Comparison of ENCODE assay signal across 12 mouse cellular contexts in genomic region chr7:122034348-122034747, GRCm38 (mm10). TPM values are rescaled to one million over a fixed set of nuclear protein-coding genes. Genes with fewer than 3 reads are reported as not detected.
DNase-seq lines count a peak whose midpoint lies in the region; ATAC-seq and TF ChIP-seq lines count a peak whose summit lies in the region.
"Had no signal": no experiment of that assay in that cellular context is flagged by ENCODE, and none has a peak within 500 bp of the region (broad histone marks: within the 10 kb centered on the region; RNA-seq: fewer than 3 reads in every experiment).

No protein-coding gene starts in this region.

- peak; percentile 58 for TF ChIP-seq RAD21 in CH12.LX (IDR thresholded peaks at IDR 0.05; ENCODE audit: low read depth, low read length)

- in situ Hi-C loops in CH12.LX (cut with MboI; ENCODE audit: low pct_ligation_motif_present, low pct_unique_long_range_greater_than_20kb, low sequenced_read_pairs): no loop called here

- no peak for TF ChIP-seq EP300 in CH12.LX (IDR thresholded peaks at IDR 0.05; ENCODE audit: low read length)
- no peak for TF ChIP-seq EP300 in lung, postnatal 0 days (IDR thresholded peaks at IDR 0.05)

- no peaks in the 10 kb centered on the region for H3K9me3 ChIP-seq in kidney, embryonic 16.5 days (ENCODE audit: low read length)
- H3K9me3 ChIP-seq in CH12.LX (replicated peaks; ENCODE audit: low read length): peaks cover 2% of the 10 kb centered on the region
- no peaks in the 10 kb centered on the region for H3K9me3 ChIP-seq in lung, postnatal 0 days (ENCODE audit: low read length)
- H3K9me3 ChIP-seq: hindbrain, embryonic 13.5 days; limb, embryonic 15.5 days had no signal

- H3K79me2 ChIP-seq in CH12.LX (replicated peaks; ENCODE audit: control insufficient read depth, extremely low read depth, insufficient read depth, poor library complexity, severe bottlenecking): no peaks in the 10 kb centered on the region

- no peaks in the 10 kb centered on the region for H3K27me3 ChIP-seq in kidney, embryonic 16.5 days (ENCODE audit: insufficient read depth, low read length)
- no peaks in the 10 kb centered on the region for H3K27me3 ChIP-seq in CH12.LX (replicated peaks)
- no peaks in the 10 kb centered on the region for H3K27me3 ChIP-seq in lung, postnatal 0 days (replicated peaks; ENCODE audit: insufficient read depth, low read length)
- H3K27me3 ChIP-seq: hindbrain, embryonic 13.5 days; limb, embryonic 15.5 days had no signal

- DNase-seq in gastrocnemius, adult 2 months: no peak
- DNase-seq in gastrocnemius, postnatal 25 days: no peak
- DNase-seq in kidney, postnatal 14 days: peak; percentile 20
- DNase-seq in CH12.LX (ENCODE audit: extremely low read depth): peak; percentile 31
- peak; percentile 50 for DNase-seq in lung, postnatal 0 days (ENCODE audit: low spot score)
- no peak for DNase-seq in urinary bladder, postnatal 36 days (ENCODE audit: low spot score in 2 of 2)
- DNase-seq in right cerebral cortex, postnatal 36 days (ENCODE audit: low spot score in 2 of 2): no peak
- DNase-seq: cerebellum, postnatal 36 days; midbrain, embryonic 14.5 days had no signal

- TF ChIP-seq CTCF in gastrocnemius, adult 2 months (IDR thresholded peaks at IDR 0.05): peak; percentile 55
- TF ChIP-seq CTCF in CH12.LX (conservative IDR thresholded peaks at IDR 0.05 in 1 of 2, IDR thresholded peaks at IDR 0.05 in 1 of 2; ENCODE audit: low read depth in 2 of 2, low read length in 2 of 2): peak in 1 of 2 experiments; percentile 57; a peak in 2 of 4 replicates
- peak; percentile 70 for TF ChIP-seq CTCF in lung, postnatal 0 days (IDR thresholded peaks at IDR 0.05)

- 42% methylated on average over 2 of the region's 2 CpGs for WGBS in kidney, embryonic 16.5 days
- 18% methylated on average over 2 of the region's 2 CpGs for WGBS in lung, postnatal 0 days

- H3K4me1 ChIP-seq in kidney, embryonic 16.5 days (ENCODE audit: insufficient read depth, low read length): no peaks in the 10 kb centered on the region
- H3K4me1 ChIP-seq in CH12.LX (ENCODE audit: control insufficient read depth in 1 of 2, insufficient read depth in 2 of 2): peaks cover 3 to 23% of the 10 kb centered on the region in 2 experiments; a peak in 2 of 4 replicates
- no peaks in the 10 kb centered on the region for H3K4me1 ChIP-seq in lung, postnatal 0 days (ENCODE audit: insufficient read depth, low read depth, low read length)
- H3K4me1 ChIP-seq: hindbrain, embryonic 13.5 days; limb, embryonic 15.5 days had no signal

- no peak for TF ChIP-seq POLR2A in CH12.LX (IDR thresholded peaks at IDR 0.05; ENCODE audit: low read depth, low read length)

- ATAC-seq in kidney, embryonic 16.5 days (ENCODE audit: low FRiP score, low TSS enrichment): no peak
- peak; percentile 50; the same call in 1 of the 2 replicates for ATAC-seq in lung, postnatal 0 days

- H3K4me3 ChIP-seq in gastrocnemius, adult 2 months: no peak overlapping the region
- no peak overlapping the region for H3K4me3 ChIP-seq in kidney, embryonic 16.5 days (ENCODE audit: low read length)
- H3K4me3 ChIP-seq in CH12.LX (replicated peaks in 1 of 3; ENCODE audit: low read depth in 2 of 3, low read length in 2 of 3, poor library complexity in 1 of 3): no peak overlapping the region
- no peak overlapping the region for H3K4me3 ChIP-seq in lung, postnatal 0 days (ENCODE audit: low read depth, low read length)
- H3K4me3 ChIP-seq: hindbrain, embryonic 13.5 days; limb, embryonic 15.5 days had no signal

- H3K27ac ChIP-seq in gastrocnemius, adult 2 months: no peak overlapping the region
- H3K27ac ChIP-seq in kidney, embryonic 16.5 days (ENCODE audit: low read length): no peak overlapping the region
- H3K27ac ChIP-seq in CH12.LX (ENCODE audit: insufficient read depth, low read depth): no peak overlapping the region
- H3K27ac ChIP-seq in lung, postnatal 0 days (ENCODE audit: low read length): no peak overlapping the region
- H3K27ac ChIP-seq: hindbrain, embryonic 13.5 days; limb, embryonic 15.5 days had no signal

- H3K9ac ChIP-seq in kidney, embryonic 16.5 days (replicated peaks; ENCODE audit: low read length): no peak overlapping the region
- no peak overlapping the region for H3K9ac ChIP-seq in CH12.LX (ENCODE audit: insufficient read depth, low read depth)
- no peak overlapping the region for H3K9ac ChIP-seq in lung, postnatal 0 days (replicated peaks; ENCODE audit: low read depth)
- H3K9ac ChIP-seq: hindbrain, embryonic 13.5 days; limb, embryonic 15.5 days had no signal

- dilution Hi-C loops in CH12.LX (cut with MboI; ENCODE audit: extremely low pct_ligation_motif_present, extremely low pct_unique_long_range_greater_than_20kb, low sequenced_read_pairs): no loop called here

- intact Hi-C loops in gastrocnemius, adult 2 months (cut with DNase I): no loop called here

- peaks cover 13% of the 10 kb centered on the region for H3K36me3 ChIP-seq in kidney, embryonic 16.5 days (ENCODE audit: insufficient read depth, low read length)
- peaks cover 13 to 24% of the 10 kb centered on the region in 2 experiments for H3K36me3 ChIP-seq in CH12.LX (replicated peaks in 1 of 2; ENCODE audit: control insufficient read depth in 1 of 2, insufficient read depth in 1 of 2, low read length in 1 of 2)
- no peaks in the 10 kb centered on the region for H3K36me3 ChIP-seq in lung, postnatal 0 days (ENCODE audit: insufficient read depth, low read length)

- no peak overlapping the region for H3K4me2 ChIP-seq in kidney, embryonic 16.5 days (replicated peaks; ENCODE audit: low read depth, low read length)
- H3K4me2 ChIP-seq in CH12.LX (ENCODE audit: insufficient read depth, low read depth, poor library complexity, severe bottlenecking): no peak overlapping the region
- no peak overlapping the region for H3K4me2 ChIP-seq in lung, postnatal 0 days (replicated peaks; ENCODE audit: low read depth, low read length)
- H3K4me2 ChIP-seq: hindbrain, embryonic 13.5 days; limb, embryonic 15.5 days had no signal

TF ChIP-seq in CH12.LX, 34 proteins besides CTCF, POLR2A, EP300 and RAD21:
- TF ChIP-seq MXI1 (IDR thresholded peaks at IDR 0.05; ENCODE audit: low read depth, low read length) (no peak), JUND (conservative IDR thresholded peaks at IDR 0.05; ENCODE audit: low read depth, low read length) (no peak), POLR2AphosphoS2 (IDR thresholded peaks at IDR 0.05; ENCODE audit: low read depth, low read length) (no peak), BHLHE40 (IDR thresholded peaks at IDR 0.05; ENCODE audit: low read depth, low read length) (no peak), MEF2A (IDR thresholded peaks at IDR 0.05; ENCODE audit: borderline replicate concordance, low read depth, low read length) (no peak), TCF12 (IDR thresholded peaks at IDR 0.05; ENCODE audit: low read depth, low read length) (no peak), CHD2 (IDR thresholded peaks at IDR 0.05; ENCODE audit: low read length) (no peak), SMC3 (IDR thresholded peaks at IDR 0.05; ENCODE audit: low read depth, low read length) (peak; percentile 29; the same call in 1 of the 2 replicates)

RNA-seq across cellular contexts. Expression of gene Gga2, which starts 13.3 kb away (rescaled TPM):
- total RNA-seq in gastrocnemius, adult 2 months (2021): 10 to 100 TPM; 12.2 to 13.5 TPM
- 10 to 100 TPM; 13.2 to 22.4 TPM for total RNA-seq in gastrocnemius, postnatal 25 days (2021)
- polyA plus RNA-seq in kidney, embryonic 16.5 days (2015; fragmentation: Nextera tagmentation; extraction: Ambion mirVana): 89.3 and 89.6 TPM in 2 replicates
- total RNA-seq in CH12.LX (2012; rRNA removed): 26.8 and 29.6 TPM in 2 replicates
- total RNA-seq in CH12.LX (2014; rRNA removed): 24.1 and 27.4 TPM in 2 replicates
- polyA plus RNA-seq in CH12.LX (2012; ENCODE audit: insufficient read length, low read depth): 79.0 and 79.2 TPM in 2 replicates
- polyA plus RNA-seq in lung, postnatal 0 days (2015; fragmentation: Nextera tagmentation; extraction: Ambion mirVana): 22.3 and 28.3 TPM in 2 replicates

RNA-seq across cellular contexts. Expression of gene Ubfd1, which starts 32.6 kb away (rescaled TPM):
- total RNA-seq in gastrocnemius, adult 2 months (2021): 10 to 100 TPM; 23.2 to 25.5 TPM
- 10 to 100 TPM; 23.5 to 24.6 TPM for total RNA-seq in gastrocnemius, postnatal 25 days (2021)
- 58.5 and 64.3 TPM in 2 replicates for polyA plus RNA-seq in kidney, embryonic 16.5 days (2015; fragmentation: Nextera tagmentation; extraction: Ambion mirVana)
- 26.9 and 38.9 TPM in 2 replicates for total RNA-seq in CH12.LX (2012; rRNA removed)
- 48.7 and 51.8 TPM in 2 replicates for total RNA-seq in CH12.LX (2014; rRNA removed)
- 36.5 and 49.5 TPM in 2 replicates for polyA plus RNA-seq in CH12.LX (2012; ENCODE audit: insufficient read length, low read depth)
- 19.0 and 23.4 TPM in 2 replicates for polyA plus RNA-seq in lung, postnatal 0 days (2015; fragmentation: Nextera tagmentation; extraction: Ambion mirVana)

RNA-seq across cellular contexts. Expression of gene Ears2, which starts 32.7 kb away (rescaled TPM):
- 1 to 10 TPM; 6.6 to 8.2 TPM for total RNA-seq in gastrocnemius, adult 2 months (2021)
- total RNA-seq in gastrocnemius, postnatal 25 days (2021): 1 to 10 TPM; 5.4 to 6.8 TPM
- polyA plus RNA-seq in kidney, embryonic 16.5 days (2015; fragmentation: Nextera tagmentation; extraction: Ambion mirVana): 18.2 and 19.4 TPM in 2 replicates
- 11.2 and 14.3 TPM in 2 replicates for total RNA-seq in CH12.LX (2012; rRNA removed)
- total RNA-seq in CH12.LX (2014; rRNA removed): 11.8 and 13.2 TPM in 2 replicates
- 10.6 and 11.7 TPM in 2 replicates for polyA plus RNA-seq in CH12.LX (2012; ENCODE audit: insufficient read length, low read depth)
- polyA plus RNA-seq in lung, postnatal 0 days (2015; fragmentation: Nextera tagmentation; extraction: Ambion mirVana): 5.2 and 6.0 TPM in 2 replicates

RNA-seq across cellular contexts. Expression of gene Cog7, which starts 52.8 kb away (rescaled TPM):
- 10 to 100 TPM; 10.5 to 13.9 TPM for total RNA-seq in gastrocnemius, adult 2 months (2021)
- total RNA-seq in gastrocnemius, postnatal 25 days (2021): 1 to 10 TPM; 8.3 to 8.7 TPM
- 32.9 and 33.0 TPM in 2 replicates for polyA plus RNA-seq in kidney, embryonic 16.5 days (2015; fragmentation: Nextera tagmentation; extraction: Ambion mirVana)
- total RNA-seq in CH12.LX (2012; rRNA removed) (21.8 and 22.4 TPM in 2 replicates), CH12.LX (2014; rRNA removed) (14.1 TPM in 2 replicates)
- 19.3 and 22.2 TPM in 2 replicates for polyA plus RNA-seq in CH12.LX (2012; ENCODE audit: insufficient read length, low read depth)
- polyA plus RNA-seq in lung, postnatal 0 days (2015; fragmentation: Nextera tagmentation; extraction: Ambion mirVana): 13.4 and 18.3 TPM in 2 replicates

Comparison
In these comparisons a context has a peak if more than half of its experiments do, and no peak if none do; other contexts are left out.
1. DNase-seq: peak in kidney, postnatal 14 days (single experiment), CH12.LX (single experiment) and lung, postnatal 0 days (single experiment); none in gastrocnemius, adult 2 months (single experiment), gastrocnemius, postnatal 25 days (single experiment), urinary bladder, postnatal 36 days (0 of 2) and right cerebral cortex, postnatal 36 days (0 of 2).